Mouse (Mus musculus) c-Kit-positive CD71-negative TER-119-negative erythroid progenitor cells, embryonic 14.5 days (primary cell): ENCODE measurements around the gene March10.

ENCODE experiments used
- DNase-seq: peaks from one replicate; pipeline ENCODE4 v3.0.0-alpha.2; 2013; ENCODE audit warnings: low read depth

Gene March10

DNA sequence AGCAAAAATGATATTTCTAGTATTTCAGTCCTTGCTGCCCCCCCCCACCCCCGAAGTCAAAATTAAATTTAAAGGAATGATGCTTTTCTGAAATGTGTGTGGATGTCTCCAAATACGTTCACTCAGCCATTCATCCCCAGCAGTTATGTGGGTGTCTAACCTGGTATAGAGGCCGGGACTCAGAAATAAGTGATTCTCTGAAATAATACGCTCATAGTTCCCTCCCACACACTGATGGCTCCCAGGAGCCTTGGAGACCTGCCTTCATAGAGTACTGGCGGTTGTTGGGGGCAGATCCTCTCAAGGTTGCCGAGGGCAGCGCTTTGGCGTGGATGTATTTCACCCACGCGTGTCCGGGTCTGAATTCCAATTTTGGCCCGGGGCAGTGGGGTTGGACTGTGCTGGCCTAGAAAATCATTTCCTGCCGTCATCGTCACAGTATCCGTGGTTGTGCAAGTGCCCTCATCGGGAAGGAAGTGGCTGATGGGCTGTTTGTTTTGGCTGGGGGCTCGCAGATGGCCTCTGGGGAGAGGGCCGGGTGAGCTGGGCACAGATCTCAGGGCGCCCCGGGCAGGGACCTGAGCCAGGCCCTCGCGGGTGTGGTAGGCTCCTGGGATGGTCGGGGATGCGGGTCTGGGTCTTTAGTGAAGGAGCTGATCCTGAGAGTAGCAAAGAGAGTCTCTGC lies 145.1 kb downstream of the March10 start:
- DNase-seq = no peak
